Comparison of ENCODE assay signal across 14 mouse cellular contexts in genomic region chr6:71994004-71994403, GRCm38 (mm10).
"Had no signal": no experiment of that assay in that cellular context is flagged by ENCODE, and none has a peak within 500 bp of the region (broad histone marks: within the 10 kb centered on the region; RNA-seq: fewer than 3 reads in every experiment).

No protein-coding gene starts in this region.

- H3K27ac ChIP-seq: lung, embryonic 15.5 days; macrophage; midbrain, embryonic 13.5 days; midbrain, embryonic 15.5 days; neural tube, embryonic 12.5 days had no signal

- DNase-seq: lung, adult 2 months; lung, postnatal 14 days; lung, postnatal 36 days; right cerebral cortex, postnatal 14 days; spleen, adult 18-20 months; thymus, adult 18-20 months; thymus, postnatal 14 days; thymus, postnatal 36 days had no signal

- H3K27me3 ChIP-seq: lung, embryonic 15.5 days; midbrain, embryonic 13.5 days; midbrain, embryonic 15.5 days; neural tube, embryonic 12.5 days had no signal

- H3K4me3 ChIP-seq: lung, embryonic 15.5 days; megakaryocyte, embryonic 14.5 days; midbrain, embryonic 13.5 days; midbrain, embryonic 15.5 days; neural tube, embryonic 12.5 days had no signal
